Mouse (Mus musculus) stomach, embryonic 15.5 days (tissue): ENCODE measurements around the gene Sh3d19. TPM values are rescaled to one million over a fixed set of nuclear protein-coding genes. Genes with fewer than 3 reads are reported as not detected.

Experiments used
- ATAC-seq: fragments of 200-750 bp; cut with Nextera tagmentation; 2 replicates; pipeline ENCODE4 v1.8.0; 2017; ENCODE audit warnings: low read depth, moderate number of reproducible peaks, moderate TSS enrichment; ENCODE audit not compliant: insufficient read depth, low FRiP score
- H3K27ac ChIP-seq: fragments of 300-500 bp; sonication (generic); 2 replicates; pipeline ENCODE4 v1.5.1; 2015; ENCODE audit warnings: mild to moderate bottlenecking, inconsistent platforms
- H3K27me3 ChIP-seq: fragments of 300-500 bp; sonication (generic); replicated peaks from 2 replicates; pipeline ENCODE4 v1.6.1; 2015; ENCODE audit warnings: inconsistent platforms
- H3K36me3 ChIP-seq: fragments of 300-500 bp; sonication (generic); 2 replicates; pipeline ENCODE4 v1.6.1; 2015; ENCODE audit warnings: inconsistent platforms
- H3K4me1 ChIP-seq: fragments of 300-500 bp; sonication (generic); 2 replicates; pipeline ENCODE4 v1.6.1; 2015; ENCODE audit warnings: inconsistent platforms
- H3K4me2 ChIP-seq: fragments of 300-500 bp; sonication (generic); 2 replicates; pipeline ENCODE4 v1.6.1; 2015; ENCODE audit warnings: mild to moderate bottlenecking, inconsistent platforms
- H3K4me3 ChIP-seq: fragments of 300-500 bp; sonication (generic); replicated peaks from 2 replicates; pipeline ENCODE4 v1.5.1; 2015; ENCODE audit warnings: inconsistent platforms
- H3K9ac ChIP-seq: fragments of 300-500 bp; sonication (generic); 2 replicates; pipeline ENCODE4 v1.6.1; 2015; ENCODE audit warnings: inconsistent platforms
- H3K9me3 ChIP-seq: fragments of 300-500 bp; sonication (generic); 2 replicates; pipeline ENCODE4 v1.6.1; 2016; ENCODE audit warnings: inconsistent platforms
- WGBS: fragments of 180-500 bp; shearing (Covaris S2); methylation state at CpG from one replicate; pipeline ENCODE4 v1.1.7; 2015; 5-methylcytosine and 5-hydroxymethylcytosine counted together
- polyA plus RNA-seq: library from polyadenylated mRNA; unstranded; fragments of >200 nt; fragmentation: Nextera tagmentation; extraction: Ambion mirVana; gene quantifications from 2 replicates; pipeline ENCODE4 v1.2.1, GENCODE M21; 2015

Sh3d19 gene
- polyA plus RNA-seq, 1 experiment from 2014 or later = 43.7 TPM

DNA sequence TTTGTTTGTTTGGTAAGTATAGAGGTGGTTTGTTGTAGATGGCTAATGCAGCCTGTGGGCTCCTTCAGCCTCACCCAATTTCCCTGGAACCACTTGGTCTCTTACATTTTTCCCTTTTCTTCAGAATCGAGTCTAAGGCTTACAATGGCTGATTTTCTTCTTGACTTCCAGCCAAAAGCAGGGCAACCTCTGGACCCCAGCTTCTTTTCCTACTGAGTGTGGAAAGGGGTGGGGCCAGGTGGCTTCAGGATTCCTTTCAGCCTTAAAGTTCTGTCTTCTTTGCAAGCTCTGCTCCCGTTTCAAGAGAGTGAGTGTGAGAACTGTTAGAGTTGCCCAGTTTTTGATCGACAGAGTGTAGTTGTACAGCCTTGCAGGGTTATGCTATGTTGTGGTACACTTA is 40.9 kb downstream of the Sh3d19 start:
- Histone ChIP-seq H3K9ac (no peak overlapping the region), H3K4me1 (peaks cover 3% of the 10 kb centered on the region; the same call in 1 of the 2 replicates), H3K4me3 (no peak overlapping the region), H3K36me3 (0 out of 2 replicates have a peak, but pooled peaks cover 4% of the 10 kb centered on the region), H3K27ac (no peak overlapping the region), H3K27me3 (no peaks in the 10 kb centered on the region), H3K9me3 (no peaks in the 10 kb centered on the region), H3K4me2 (no peak overlapping the region)
- WGBS = 49% methylated on average over 3 of the region's 3 CpGs
- ATAC-seq = no peak

- ATAC-seq = no peak
- H3K4me2 ChIP-seq = no peak overlapping the region
- H3K9me3 ChIP-seq = no peaks in the 10 kb centered on the region
- H3K36me3 ChIP-seq = no peaks in the 10 kb centered on the region
- H3K4me1 ChIP-seq = peaks cover 3% of the 10 kb centered on the region; the same call in 1 of the 2 replicates
- H3K27ac ChIP-seq = no peak overlapping the region
- no peaks in the 10 kb centered on the region for H3K27me3 ChIP-seq
- WGBS = 67% methylated on average over 10 of the region's 10 CpGs
- H3K4me3 ChIP-seq = no peak overlapping the region
- H3K9ac ChIP-seq = no peak overlapping the region
These were observed 42.9 kb downstream of the Sh3d19 start for GRCm38 (mm10) chr3:86013837-86014236.

DNA sequence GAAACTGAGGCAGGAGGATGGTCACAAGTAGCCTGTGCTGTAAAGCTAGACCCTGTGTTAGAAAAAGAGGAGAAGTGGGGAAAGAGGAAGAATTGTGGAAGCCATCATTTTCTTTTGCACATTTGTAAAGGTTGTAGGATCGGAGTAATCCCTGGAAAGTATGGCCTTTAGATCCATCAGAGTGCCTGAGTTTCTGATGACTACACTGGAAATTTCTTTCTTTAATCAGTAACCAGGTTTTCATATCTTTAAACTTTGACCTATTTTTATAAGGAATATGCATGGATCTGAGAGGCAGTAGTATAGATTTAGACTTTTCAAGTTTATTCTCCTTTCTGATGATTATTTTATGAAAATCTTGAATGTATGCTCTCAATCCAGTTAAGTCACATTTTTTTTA is 46.1 kb downstream of the Sh3d19 start:
- Histone ChIP-seq H3K4me2 (no peak overlapping the region), H3K27ac (no peak overlapping the region), H3K9ac (no peak overlapping the region), H3K27me3 (no peaks in the 10 kb centered on the region), H3K36me3 (no peaks in the 10 kb centered on the region), H3K4me1 (no peaks in the 10 kb centered on the region; the same call in 1 of the 2 replicates), H3K4me3 (no peak overlapping the region), H3K9me3 (no peaks in the 10 kb centered on the region)
- 91% methylated on average over 1 of the region's 1 CpGs for WGBS
- ATAC-seq = no peak

- H3K4me1 ChIP-seq = no peaks in the 10 kb centered on the region
- no peak for ATAC-seq
- WGBS = 71% methylated on average over 8 of the region's 8 CpGs
- H3K9ac ChIP-seq = no peak overlapping the region
- no peak overlapping the region for H3K4me2 ChIP-seq
- no peaks in the 10 kb centered on the region for H3K9me3 ChIP-seq
- H3K36me3 ChIP-seq = no peaks in the 10 kb centered on the region
- H3K27me3 ChIP-seq = no peaks in the 10 kb centered on the region
- no peak overlapping the region for H3K27ac ChIP-seq
- H3K4me3 ChIP-seq = no peak overlapping the region
These were observed 46.6 kb downstream of the Sh3d19 start for GRCm38 (mm10) chr3:86017484-86017883.

GRCm38 (mm10) chr3:86020921-86021650 is 50.2 kb downstream of the Sh3d19 start:
- H3K4me3 ChIP-seq = no peak overlapping the region
- H3K36me3 ChIP-seq = no peaks in the 10 kb centered on the region
- no peak overlapping the region for H3K4me2 ChIP-seq
- H3K4me1 ChIP-seq = no peaks in the 10 kb centered on the region
- WGBS = 85% methylated on average over 16 of the region's 16 CpGs
- H3K27me3 ChIP-seq = no peaks in the 10 kb centered on the region
- no peak overlapping the region for H3K27ac ChIP-seq
- H3K9ac ChIP-seq = no peak overlapping the region
- no peak for ATAC-seq
- no peaks in the 10 kb centered on the region for H3K9me3 ChIP-seq

DNA sequence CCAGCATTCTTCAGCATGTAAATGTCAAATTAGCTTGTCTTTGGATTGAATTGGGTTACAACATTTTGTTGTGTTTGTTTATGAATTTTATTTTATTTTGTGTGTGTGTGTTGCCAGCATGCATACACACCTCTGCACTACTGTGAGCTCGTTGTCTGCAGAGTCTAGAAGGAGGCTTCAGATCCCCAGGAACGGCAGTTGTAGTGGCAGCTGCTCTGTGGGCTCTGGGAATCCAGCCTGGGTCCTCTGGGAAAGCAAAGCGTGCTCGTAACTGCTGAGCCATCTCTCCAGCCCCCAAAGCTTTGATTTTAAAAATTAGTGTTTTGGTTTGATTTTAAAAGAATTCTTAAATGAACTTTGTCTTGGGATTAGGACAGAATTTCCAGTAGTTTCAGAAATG is 50.7 kb downstream of the Sh3d19 start:
- Histone ChIP-seq H3K4me1 (no peaks in the 10 kb centered on the region), H3K9me3 (no peaks in the 10 kb centered on the region), H3K4me3 (no peak overlapping the region), H3K4me2 (no peak overlapping the region), H3K36me3 (no peaks in the 10 kb centered on the region), H3K27ac (no peak overlapping the region), H3K27me3 (no peaks in the 10 kb centered on the region), H3K9ac (no peak overlapping the region)
- WGBS = 87% methylated on average over 4 of the region's 4 CpGs
- no peak for ATAC-seq

GRCm38 (mm10) chr3:86024065-86024795 is 53.3 kb downstream of the Sh3d19 start:
- Histone ChIP-seq H3K9ac (no peak overlapping the region), H3K27ac (no peak overlapping the region), H3K4me2 (no peak overlapping the region), H3K4me1 (no peaks in the 10 kb centered on the region), H3K36me3 (no peaks in the 10 kb centered on the region), H3K9me3 (no peaks in the 10 kb centered on the region), H3K4me3 (no peak overlapping the region), H3K27me3 (no peaks in the 10 kb centered on the region)
- ATAC-seq = no peak
- 93% methylated on average over 12 of the region's 12 CpGs for WGBS

GRCm38 (mm10) chr3:86025341-86026137 is 54.6 kb downstream of the Sh3d19 start:
- no peak overlapping the region for H3K4me2 ChIP-seq
- H3K4me3 ChIP-seq = no peak overlapping the region
- H3K36me3 ChIP-seq = no peaks in the 10 kb centered on the region
- 93% methylated on average over 20 of the region's 20 CpGs for WGBS
- ATAC-seq = no peak
- no peaks in the 10 kb centered on the region for H3K9me3 ChIP-seq
- no peak overlapping the region for H3K9ac ChIP-seq
- H3K27ac ChIP-seq = no peak overlapping the region
- no peaks in the 10 kb centered on the region for H3K4me1 ChIP-seq
- H3K27me3 ChIP-seq = no peaks in the 10 kb centered on the region

DNA sequence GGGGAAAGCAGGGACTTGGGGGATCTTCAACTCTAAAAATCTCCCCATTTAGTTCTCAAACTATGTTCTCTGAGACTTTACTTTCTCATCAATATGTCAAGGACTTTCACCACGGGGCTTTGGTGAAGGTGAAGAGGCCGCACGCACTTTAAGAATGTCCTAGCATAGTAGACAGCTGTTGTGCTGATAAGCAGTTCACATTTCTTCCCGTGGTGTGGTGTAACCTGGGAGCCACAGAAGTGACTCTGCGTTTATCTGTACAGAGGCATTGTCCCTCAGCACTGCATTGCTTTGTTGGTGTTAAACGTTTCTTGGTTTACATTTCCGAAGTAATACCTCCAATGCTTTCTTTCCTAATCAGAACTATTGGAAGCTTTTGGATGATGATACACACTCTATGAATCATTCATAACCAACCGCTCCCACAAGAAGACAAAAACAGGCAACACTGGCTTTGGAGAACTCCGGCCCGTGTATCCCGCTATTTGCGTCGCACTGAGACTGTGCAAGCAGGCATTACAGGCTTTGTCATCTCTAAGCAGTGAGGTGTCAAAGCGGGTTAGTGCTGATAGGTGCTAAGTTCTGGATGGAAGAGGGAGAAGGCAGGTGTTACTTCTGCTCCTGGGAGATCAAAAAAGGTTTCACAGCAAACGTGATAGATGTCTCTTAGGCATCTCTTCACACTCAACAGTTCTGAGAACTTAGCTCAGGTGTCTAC is 57.9 kb downstream of the Sh3d19 start:
- no peak overlapping the region for H3K4me2 ChIP-seq
- no peak overlapping the region for H3K27ac ChIP-seq
- H3K4me1 ChIP-seq = no peaks in the 10 kb centered on the region
- no peak overlapping the region for H3K4me3 ChIP-seq
- no peak for ATAC-seq
- H3K9ac ChIP-seq = no peak overlapping the region
- H3K27me3 ChIP-seq = no peaks in the 10 kb centered on the region
- no peaks in the 10 kb centered on the region for H3K36me3 ChIP-seq
- no peaks in the 10 kb centered on the region for H3K9me3 ChIP-seq
- 73% methylated on average over 15 of the region's 15 CpGs for WGBS

DNA sequence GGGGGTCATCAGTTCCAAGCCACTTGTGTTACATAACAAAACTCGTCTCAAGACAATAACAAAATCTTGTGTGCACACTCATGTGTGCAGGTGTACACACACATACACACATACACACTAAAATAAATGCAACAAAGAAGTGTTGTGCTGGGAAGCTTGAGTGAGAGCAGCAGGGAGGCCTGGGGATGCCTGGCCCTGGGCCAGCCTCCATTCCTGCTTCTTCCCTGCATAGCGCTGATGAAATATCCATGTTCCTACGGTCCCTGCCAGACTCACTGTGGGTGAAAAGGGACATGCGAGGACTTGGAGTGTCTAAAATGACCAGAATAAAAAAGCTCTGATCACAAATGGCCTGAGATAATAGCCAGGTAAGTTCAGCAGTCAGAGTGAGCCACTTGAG is 59.7 kb downstream of the Sh3d19 start:
- no peak overlapping the region for H3K27ac ChIP-seq
- no peaks in the 10 kb centered on the region for H3K4me1 ChIP-seq
- H3K4me3 ChIP-seq = no peak overlapping the region
- no peaks in the 10 kb centered on the region for H3K36me3 ChIP-seq
- H3K9me3 ChIP-seq = no peaks in the 10 kb centered on the region
- no peaks in the 10 kb centered on the region for H3K27me3 ChIP-seq
- WGBS = 68% methylated on average over 4 of the region's 4 CpGs
- no peak for ATAC-seq
- no peak overlapping the region for H3K4me2 ChIP-seq
- H3K9ac ChIP-seq = no peak overlapping the region

DNA sequence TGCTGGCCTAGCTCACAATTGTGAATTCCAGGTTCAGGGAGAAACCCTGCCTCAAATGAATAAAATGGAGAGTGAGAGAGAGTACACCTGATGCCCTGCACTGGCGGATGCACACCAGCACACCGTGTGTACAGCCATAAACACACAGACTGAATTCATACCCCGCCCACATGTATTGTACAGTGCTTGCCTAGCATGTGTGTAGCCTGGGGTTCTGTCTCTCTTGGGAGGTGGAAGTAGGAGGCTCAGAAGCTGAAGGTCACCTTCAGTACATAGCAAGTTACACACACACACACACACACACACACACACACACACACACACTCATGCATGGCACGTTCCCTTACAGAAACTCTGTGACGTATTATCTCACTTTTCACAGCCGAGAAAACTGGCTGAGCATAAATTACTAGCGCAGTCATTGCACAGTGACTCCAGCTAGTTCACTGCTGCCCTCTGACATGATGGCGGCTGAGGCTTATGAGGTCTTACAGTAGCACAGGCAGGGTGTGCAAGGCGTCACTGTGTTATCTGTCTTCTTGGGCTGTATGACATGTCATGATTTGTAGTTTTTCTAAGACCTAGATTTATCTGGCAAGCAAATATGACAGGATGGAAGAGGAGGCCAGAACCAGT is 62.7 kb downstream of the Sh3d19 start:
- WGBS = 62% methylated on average over 9 of the region's 9 CpGs
- Histone ChIP-seq H3K27me3 (no peaks in the 10 kb centered on the region), H3K36me3 (peaks cover 6% of the 10 kb centered on the region; the same call in 1 of the 2 replicates), H3K4me1 (peaks cover 2% of the 10 kb centered on the region; the same call in 1 of the 2 replicates), H3K4me2 (no peak overlapping the region), H3K4me3 (no peak overlapping the region), H3K9me3 (no peaks in the 10 kb centered on the region), H3K27ac (peak overlapping the region; percentile 31), H3K9ac (no peak overlapping the region)
- peak; percentile 40; the same call in 1 of the 2 replicates for ATAC-seq
